Mouse (Mus musculus) brain, adult 2 months (tissue): ENCODE measurements around the gene Epb41l1.
"Not testable (repeated sequence)": the region's sequence is repeated elsewhere in the genome, so short reads cannot be mapped to it uniquely, and the experiment has no call there.

ENCODE experiments used
- DNase-seq: peaks from one replicate; pipeline ENCODE4 v3.0.0; 2011; ENCODE audit warnings: low read depth, low spot score

Epb41l1 gene

DNA sequence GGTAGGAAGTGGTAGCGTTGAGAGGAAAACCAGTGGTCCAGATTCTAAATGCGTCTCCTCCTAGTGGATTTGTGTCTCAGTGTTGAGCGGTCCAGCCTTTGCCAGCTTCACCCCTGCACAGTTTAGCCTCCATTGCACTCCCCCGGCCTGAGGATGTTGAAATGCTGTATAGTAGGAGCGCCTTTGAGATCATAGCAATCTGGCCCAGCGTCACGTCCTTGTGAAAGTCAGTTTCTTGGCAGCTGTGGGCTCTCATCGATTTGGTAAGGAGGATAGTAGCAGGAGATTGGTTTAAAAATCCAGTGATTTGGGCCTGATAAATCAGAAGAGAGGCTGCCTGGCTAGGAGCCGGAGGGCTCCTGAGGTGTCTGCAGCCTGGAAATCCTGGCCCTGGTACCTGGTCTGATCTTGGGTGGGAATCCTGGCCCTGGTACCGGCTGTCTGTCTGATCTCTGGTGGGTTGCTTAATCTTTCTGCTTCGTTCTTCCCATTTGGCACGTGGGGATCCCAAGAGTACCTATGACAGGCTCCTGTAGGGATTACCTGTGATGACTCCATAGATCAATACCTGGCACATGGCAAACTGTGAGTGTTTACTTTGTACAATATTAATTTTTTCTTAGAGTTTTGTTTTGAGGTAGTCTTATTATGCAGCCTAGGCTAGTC lies 65.5 kb downstream of the Epb41l1 start:
- DNase-seq: no peak

DNA sequence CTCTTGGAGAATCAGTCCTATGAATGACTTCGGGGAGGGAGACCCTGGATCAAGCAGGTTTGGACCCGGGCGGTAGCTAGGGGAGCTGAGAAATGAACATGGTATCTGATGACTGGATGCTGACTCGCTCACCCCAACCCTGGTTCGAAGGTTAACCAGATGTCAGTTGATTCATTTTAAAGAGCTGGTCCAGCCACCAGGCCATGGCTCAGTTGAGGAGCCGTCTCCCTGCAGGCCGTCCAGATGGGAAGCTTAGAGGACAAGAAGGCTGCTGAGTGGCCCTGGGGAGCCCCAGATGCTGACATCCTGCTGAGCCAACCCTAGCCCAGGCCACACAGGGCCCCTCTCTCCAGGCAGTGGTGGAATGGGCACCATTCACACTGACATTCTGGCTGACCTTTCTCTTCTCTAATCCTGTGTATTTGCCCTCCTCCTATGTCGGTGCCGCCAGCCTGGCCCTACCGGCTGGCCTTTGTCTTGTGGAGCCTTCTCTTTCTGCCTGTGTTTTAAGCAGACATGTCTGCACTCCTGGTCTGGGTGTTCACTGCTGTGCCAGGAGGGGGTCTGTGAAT lies 67.0 kb downstream of the Epb41l1 start:
- no peak for DNase-seq

DNA sequence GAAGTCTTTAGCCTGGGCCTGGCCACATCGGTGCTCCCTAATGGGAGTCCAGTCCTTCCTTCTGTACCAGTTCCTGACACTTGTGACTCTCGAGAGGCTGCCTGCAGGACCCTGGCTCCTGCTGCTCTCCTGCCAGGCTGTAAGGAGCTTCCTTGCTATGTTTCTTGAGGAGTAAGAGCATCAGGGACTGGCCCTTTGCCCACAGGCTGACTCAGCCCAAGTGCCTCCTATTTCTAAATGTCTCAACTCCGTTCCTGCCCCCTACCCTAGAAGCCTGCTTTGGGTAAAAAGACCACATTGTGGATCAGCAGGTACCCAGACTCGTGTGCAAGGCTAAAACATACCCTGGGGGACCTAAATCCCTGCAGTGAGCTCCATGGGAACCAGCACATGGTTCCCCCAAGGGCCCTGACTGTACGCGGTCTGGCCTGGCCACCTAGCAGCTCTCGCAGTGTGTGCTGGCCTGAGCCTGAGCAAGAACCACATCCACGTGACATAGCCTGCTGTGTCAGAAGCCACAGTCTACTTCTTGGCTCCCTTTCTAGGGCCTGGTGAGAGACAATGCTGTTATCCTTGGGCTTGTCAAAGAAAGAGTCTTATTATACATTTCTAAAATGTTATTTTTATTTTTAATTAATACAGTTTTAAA lies 67.6 kb downstream of the Epb41l1 start:
- peak; percentile 90 for DNase-seq

DNA sequence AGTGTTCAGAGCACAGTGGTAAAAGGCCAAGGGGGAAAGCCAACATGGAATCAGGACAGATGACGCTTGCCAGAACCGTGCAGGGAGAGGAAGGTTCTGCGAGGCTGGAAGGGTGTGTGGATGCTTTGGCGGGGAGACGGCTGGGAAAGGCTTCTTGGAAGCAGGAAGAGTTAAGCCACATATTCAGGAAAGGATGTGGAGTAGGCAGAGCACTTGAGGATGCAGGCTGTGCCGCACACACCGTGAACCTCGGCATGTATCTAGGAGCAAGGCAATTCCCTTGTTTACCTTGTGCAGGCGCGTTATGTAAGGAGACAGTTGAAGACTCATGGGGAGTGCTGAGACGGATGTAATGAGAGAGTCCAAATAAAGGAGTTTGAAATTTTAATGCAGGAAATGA lies 69.5 kb downstream of the Epb41l1 start:
- DNase-seq: peak; percentile 87

DNA sequence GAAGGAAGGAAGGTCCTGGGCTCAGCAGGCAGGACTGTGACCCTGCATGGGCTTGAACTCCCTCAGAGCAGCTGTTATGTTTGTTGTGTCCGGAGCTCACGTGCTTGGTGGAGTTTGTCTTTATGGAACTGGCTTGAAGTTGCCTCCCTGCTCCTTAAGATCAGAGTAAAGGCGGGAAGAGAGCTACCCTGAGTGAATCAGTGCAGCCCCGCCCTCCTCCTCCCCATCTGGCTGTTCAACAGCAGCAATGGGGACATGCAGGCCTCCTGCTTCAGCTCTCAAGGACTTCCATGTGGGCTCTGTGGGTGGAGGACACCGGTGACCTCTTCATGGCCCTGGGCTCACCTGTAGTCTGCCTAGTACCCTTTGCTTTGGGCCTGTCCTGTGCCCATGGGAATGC lies 71.1 kb downstream of the Epb41l1 start:
- DNase-seq: no peak

DNA sequence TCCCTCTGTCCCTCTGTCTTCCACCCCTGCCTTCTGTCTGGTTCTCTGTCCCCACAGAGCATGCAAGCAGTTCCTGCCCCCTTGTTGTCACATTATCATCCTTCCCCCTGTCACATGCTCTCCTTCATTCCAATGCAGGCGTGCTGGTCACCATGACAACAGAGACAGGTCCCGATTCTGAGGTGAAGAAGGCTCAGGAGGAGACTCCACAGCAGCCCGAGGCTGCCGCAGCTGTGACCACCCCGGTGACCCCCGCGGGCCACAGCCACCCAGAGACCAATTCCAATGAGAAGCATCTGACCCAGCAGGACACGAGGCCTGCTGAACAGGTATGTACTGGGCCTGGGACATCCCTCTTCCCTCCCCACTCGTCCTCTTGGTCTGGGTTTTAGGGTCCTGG lies 73.1 kb downstream of the Epb41l1 start:
- no peak for DNase-seq

DNA sequence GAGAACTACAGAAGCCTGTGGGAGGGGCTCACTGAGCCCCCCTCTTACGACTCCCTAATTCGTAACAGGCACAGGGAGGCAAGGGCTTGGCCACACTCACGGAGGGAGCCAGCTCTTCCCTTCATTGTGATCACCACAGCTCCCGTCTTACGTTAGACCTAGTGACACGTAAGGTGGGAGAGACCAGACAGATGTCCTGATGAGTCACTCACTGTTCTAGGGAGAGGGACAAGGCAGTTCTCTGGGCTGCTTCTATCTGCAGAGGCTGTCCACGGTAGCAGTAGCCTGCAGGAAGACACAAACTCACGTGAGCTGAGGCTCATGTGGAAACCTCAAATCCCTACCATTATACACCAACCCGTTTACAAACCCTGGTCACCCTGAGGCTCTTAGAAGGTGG lies 73.8 kb downstream of the Epb41l1 start:
- DNase-seq: peak; percentile 88

DNA sequence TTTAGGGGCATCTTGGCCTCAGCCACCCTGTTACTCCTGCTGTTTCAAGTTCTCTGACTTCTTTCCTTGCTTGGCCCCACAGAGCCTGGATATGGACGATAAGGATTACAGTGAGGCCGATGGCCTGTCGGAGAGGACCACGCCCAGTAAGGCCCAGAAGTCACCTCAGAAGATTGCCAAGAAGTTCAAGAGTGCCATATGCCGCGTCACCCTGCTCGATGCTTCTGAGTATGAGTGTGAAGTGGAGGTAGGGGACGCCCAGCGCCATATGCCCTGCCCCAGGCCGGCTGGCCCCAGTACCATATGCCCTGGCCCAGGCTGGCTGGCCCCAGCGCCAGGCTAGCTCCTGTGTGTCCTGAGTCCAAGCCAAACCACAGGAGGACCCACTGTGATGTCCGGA lies 74.2 kb downstream of the Epb41l1 start:
- DNase-seq: peak; percentile 97

DNA sequence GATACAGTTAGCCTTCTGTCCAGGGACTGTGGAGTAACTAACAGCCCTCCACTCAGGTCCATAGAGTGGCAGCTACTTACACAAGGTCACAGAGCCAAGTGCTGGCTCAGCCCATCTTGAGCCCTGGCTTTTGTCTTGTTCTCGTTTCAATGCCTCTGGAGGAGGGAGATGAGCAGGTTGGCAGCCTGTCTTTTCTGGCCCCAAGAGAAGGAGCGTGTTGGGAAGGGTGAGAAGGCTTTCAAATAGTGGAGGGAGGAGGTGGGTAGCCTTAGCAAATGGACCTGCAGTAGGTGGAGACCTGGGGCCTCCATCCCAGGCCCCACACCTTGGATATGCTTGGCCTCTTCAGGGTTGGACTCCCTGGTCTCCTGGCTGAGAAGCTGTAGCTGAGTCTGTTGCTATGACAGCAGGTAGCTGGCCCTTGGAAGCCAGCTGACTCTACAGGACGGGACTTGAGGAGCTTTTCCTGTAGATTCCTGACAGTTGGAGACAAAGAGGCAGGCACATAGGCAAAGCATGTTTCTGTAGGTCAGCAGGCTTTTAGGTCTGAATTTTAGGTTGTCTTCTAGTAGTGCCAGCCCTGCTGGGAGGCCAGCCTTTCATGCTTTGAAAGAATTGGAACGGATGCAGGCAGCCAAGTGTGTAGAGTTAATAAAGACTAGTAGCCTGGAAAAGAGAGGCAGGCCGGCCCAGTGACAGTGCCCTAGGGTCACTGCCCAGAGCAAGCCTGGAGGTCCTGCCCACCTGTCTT lies 76.3 kb downstream of the Epb41l1 start:
- peak; percentile 73 for DNase-seq

DNA sequence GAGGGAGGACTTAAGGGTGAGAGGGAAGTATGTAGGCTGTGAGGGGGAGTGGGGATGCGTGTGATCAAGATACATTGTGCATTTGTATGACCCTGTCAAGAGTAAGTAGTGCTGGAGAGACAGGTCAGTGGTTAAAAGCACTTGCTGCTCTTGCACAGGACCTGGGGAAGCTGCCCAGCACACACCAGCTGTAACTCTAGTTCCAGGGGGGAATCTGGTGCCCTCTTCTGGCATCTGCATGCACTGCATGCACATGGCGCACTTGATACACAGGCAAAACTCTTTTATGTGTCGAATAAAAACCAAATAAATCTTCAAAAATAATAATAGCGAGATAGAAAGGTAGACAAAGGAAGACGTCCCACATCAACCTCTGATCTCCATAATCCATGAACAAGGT lies 77.2 kb downstream of the Epb41l1 start:
- DNase-seq: peak; percentile 88

DNA sequence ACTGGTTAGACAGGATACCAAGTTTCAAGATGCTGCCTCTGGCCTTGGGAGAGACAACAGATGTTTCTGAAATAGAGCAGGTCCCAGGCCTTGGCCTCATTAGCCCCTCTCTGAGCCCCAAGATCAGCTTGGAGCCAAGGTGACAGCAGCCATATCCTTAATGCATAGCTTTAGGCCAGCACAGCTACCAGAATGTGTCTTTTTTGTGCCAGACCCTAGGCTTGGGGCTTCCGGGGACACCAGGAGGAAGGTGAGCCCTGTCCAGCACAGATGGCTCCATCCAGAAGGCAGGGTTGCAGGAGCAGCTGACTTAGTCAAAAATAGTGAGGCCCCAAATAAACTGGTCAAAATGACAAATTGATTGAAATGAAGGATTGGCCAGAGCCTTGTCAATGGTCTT lies 80.3 kb downstream of the Epb41l1 start:
- no peak for DNase-seq

DNA sequence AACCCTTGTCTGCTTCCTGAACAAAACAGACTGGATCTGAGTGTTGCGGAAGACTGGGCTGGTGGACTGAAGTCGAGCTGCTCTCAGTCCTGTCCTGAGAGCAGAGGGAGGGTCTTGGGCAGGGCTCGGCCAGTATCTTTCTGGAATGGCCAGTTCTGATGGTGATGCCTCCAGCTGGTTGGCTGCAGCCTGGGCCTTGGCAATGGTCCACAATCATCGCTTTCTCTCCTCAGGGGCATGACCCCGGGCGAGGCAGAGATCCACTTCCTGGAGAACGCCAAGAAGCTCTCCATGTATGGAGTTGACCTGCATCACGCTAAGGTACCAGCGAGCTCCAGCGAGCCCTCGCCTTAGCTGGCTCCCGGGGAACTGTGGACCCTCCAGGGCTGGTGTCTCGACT lies 84.8 kb downstream of the Epb41l1 start:
- DNase-seq: no peak

DNA sequence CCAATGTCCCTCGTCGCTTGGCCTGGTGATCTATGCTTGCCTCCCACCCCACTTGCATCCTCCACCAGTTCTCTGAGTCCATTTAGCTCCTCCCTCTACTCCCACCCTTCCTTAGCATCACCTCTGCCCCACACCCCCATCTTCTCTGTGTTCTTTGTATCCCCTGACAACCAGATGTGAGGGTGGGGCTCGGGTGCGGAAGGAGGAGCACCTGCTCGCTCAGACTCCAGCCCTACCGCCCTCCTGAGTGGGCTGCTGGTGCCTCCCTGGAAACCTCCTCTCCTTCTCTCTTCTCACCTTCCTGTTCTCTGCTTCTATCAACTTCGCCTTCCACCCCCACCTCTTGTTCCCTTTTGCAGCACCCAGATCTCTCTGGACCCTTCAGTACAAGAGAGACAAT lies 91.3 kb downstream of the Epb41l1 start:
- DNase-seq: peak; percentile 61

DNA sequence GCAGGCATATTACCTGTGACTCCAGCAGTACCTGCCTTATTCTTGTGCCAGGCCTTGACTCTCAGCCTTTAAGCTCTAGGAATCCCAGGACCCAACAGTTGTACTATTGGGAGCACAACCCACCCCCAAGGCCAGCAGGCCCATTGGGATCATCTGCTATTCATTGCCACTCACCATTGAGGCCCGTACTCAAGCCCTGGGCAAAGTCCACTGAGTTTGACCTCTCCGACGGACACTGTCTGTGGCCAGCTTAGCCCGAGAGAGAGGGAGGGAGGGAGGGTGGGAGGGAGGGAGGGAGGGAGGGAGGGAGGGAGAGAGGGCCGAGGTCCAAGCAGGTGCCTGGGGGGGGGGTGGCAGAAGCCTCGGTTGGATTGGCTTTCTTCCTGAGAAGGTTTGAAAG lies 91.9 kb downstream of the Epb41l1 start:
- no peak for DNase-seq

DNA sequence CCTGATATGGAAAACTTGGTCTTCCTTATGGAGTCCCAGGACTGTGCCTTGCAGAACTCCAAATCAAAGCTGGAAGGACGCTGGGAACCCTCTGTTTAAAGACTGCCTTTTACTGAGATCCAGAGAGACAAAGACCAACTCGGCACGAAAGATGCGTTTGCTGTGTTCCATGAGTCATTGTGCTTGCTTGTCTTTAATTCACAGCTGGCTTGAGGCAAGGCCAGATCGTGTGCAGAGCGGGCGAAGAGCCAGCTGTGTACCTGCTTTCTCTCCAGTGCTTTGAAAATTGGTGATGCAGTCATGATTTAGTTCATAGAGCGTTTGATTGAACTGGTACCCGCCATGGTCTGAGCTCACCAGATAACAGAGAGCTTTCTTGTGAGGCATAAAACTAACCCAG lies 94.4 kb downstream of the Epb41l1 start:
- peak; percentile 53 for DNase-seq

DNA sequence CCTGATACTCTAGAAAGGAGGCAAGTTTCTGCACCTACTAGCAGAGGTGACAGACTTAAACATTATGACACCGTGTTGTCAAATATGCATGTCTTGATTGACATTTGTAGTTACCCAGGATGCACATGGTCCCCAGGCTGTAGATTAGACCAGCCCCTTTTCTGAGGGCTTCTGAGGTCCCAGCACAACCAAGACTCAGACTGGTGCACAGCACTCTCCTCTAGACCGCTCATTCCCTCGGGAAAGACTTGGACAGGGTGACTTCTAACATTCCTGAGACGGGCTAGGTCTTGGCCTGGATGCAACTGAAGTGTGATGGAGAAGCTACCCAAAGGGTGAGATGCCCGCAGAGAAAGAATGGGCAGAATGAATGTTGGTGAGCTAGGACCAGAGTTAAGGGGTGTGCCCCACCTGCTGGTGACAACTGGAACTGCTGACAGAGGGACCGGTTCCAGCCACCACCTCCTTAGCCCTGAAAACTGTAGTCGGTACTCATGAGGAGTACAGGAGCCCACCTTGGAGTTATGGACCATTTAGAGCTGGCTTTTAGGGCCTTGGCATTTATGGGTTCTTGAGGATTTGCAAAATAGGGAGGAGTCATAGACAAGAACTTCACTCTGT lies 95.0 kb downstream of the Epb41l1 start:
- peak; percentile 87 for DNase-seq

DNA sequence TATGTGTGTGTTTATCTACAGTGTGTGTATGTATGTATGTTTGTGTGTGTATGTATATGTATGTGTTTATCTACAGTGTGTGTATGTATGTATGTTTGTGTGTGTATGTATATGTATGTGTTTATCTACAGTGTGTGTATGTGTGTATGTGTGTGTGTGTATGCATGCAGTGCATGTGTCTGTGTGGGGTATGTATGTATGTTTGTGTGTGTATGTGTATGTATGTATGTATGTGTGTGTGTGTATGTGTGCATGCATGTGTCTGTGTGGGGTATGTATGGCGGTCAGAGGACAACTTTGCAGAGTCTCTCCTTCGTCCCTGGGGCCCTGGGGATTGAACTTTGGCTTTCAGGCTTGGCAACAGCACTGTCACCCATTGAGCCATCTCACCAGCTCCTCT lies 96.0 kb downstream of the Epb41l1 start:
- not testable (repeated sequence) for DNase-seq

DNA sequence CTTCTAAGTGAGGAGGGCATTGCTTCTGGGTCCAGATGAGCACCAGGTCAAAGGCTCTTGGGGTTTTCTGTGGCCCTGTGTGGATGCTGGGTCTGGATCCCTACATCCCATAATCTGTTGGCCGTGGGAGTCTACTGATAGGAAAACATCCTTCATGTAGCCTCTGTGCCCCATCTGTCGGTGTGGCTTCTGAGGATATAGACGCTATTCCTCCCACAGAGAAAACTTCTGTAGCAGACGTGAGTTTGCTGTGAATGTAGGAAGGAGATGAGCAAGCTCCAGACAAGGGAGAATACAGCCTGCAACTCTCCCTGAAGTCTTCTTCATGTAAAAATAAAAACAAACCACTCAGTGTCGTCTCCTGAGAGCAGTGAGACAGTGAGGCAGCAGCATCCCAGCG lies 97.6 kb downstream of the Epb41l1 start:
- DNase-seq: peak; percentile 78

DNA sequence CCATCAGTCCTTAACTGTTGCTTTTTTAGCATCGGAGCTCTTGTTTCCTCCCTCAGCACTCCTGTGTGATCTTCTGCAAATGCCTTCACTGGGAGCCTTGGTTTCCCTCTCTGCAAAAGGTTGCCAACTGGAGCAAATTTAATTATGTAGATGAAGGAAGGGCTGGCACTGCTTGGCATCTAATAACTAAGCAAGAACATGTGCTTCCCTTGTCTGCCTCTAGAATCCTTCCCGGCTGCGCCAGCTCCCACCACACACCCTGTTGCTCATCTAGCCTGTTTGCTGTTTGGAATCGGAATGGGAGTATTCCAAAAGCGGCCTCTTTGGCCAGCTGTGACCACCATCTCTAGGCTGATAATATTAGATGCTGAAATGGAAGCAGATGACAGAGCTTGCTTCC lies 98.9 kb downstream of the Epb41l1 start:
- DNase-seq: peak; percentile 55

DNA sequence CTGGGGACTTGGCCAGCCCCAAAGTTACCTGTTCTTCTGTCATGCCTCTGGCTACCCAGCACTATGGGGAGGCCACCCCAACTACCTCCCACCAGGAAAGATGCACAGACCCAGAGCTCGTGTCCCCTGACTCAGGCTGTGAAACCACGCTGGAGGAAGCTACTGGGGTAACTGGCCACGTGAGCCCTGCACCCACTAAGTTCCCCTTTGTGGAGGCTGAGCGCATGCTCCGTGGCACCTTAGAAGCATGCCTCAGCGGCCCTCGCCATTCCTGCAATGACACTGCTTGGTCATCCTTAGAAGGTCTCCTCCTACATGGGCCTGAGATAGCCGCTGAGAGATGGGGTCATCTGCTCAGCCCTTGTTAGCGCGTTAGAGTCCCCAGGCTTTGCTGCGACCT lies 102.3 kb downstream of the Epb41l1 start:
- DNase-seq: no peak

DNA sequence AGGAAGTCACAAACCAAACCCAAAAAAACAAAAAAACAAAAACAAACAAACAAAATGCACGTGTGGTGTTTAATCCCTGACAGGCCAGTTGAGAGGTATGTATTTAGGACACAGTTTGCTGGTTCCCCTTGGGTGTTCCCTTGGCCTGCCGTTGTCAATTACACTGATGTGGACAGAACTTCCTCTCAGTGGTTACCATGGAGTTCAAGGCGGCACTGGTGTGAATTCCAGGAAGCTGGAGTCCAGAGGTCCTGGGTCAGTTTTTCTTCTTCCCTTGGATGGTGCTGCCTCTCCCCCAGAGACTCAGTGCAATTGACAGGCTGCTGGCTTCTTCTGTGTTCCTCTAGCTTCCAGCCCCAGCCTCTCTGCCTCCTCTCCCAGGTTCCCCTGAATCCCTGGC lies 103.4 kb downstream of the Epb41l1 start:
- DNase-seq: no peak

DNA sequence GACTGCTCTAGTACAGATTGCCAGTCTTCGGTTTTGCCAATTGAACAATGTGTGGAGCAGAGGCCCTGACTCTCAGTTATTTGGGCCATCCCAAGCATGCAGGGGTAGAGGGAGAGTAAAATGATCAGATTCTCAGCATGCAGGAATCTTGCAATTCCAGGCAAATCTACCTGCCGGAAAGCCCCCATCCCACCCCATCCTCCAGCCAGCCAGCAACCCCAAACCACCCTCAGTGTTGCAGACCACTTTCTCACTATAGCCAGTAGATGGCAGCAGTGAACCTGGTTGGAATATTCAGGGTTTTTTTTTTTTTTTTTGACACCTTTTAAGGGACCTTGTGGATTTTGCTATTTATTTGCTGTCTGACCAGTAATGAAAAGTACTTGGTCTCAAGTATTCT lies 109.0 kb downstream of the Epb41l1 start:
- DNase-seq: peak; percentile 65
